Mouse (Mus musculus) megakaryocyte-erythroid progenitor cell, adult 5-6 weeks (primary cell): ENCODE data around the gene Gm10491. TPM values are rescaled to one million over a fixed set of nuclear protein-coding genes. Genes with fewer than 3 reads are reported as not detected.
"Not testable (repeated sequence)": the region's sequence is repeated elsewhere in the genome, so short reads cannot be mapped to it uniquely, and the experiment has no call there.

Experiments used
- ATAC-seq: replicated peaks from 2 replicates; pipeline ENCODE4 v1.8.0; 2016; ENCODE audit warnings: mild to moderate bottlenecking, inconsistent platforms; ENCODE audit not compliant: severe bottlenecking, poor library complexity, low FRiP score, low TSS enrichment
- total RNA-seq, 2 experiments: library from RNA; stranded (forward) in 1 of 2; stranded (reverse) in 1 of 2; fragments of 200-1000, 215-1000 nt in 1 of 2; fragments of >200 nt in 1 of 2; fragmentation: Nextera tagmentation in 1 of 2; gene quantifications; 2 replicates each; pipeline ENCODE4 v1.2.3; 2014 to 2017

The Gm10491 gene
- total RNA-seq (2014; fragmentation: Nextera tagmentation) (not detected in 2 replicates), total RNA-seq (2017) (not detected in 2 replicates)

GRCm38 (mm10) chrX:7907735-7908134, at the start of gene Gm10491:
Gene Gm10491 (minus strand): TSS chrX:7907835.
- ATAC-seq, result no peak

- ATAC-seq, result no peak
Observed at GRCm38 (mm10) chrX:7950091-7950490, 42.5 kb upstream of the Gm10491 start.

GRCm38 (mm10) chrX:7947900-7948492, 40.4 kb upstream of the Gm10491 start:
- ATAC-seq, result peak; percentile 97

- ATAC-seq, result no peak
Observed at GRCm38 (mm10) chrX:7947108-7947899, 39.7 kb upstream of the Gm10491 start, which contains the start of gene Hdac6. Gene Hdac6 (minus strand): TSS chrX:7947889.

- no peak for ATAC-seq
Observed at GRCm38 (mm10) chrX:7945618-7946017, 38.0 kb upstream of the Gm10491 start.

- no peak for ATAC-seq
Observed at GRCm38 (mm10) chrX:7937667-7938066, 30.0 kb upstream of the Gm10491 start.

- ATAC-seq, result peak; percentile 77
Observed at GRCm38 (mm10) chrX:7936874-7937273, 29.2 kb upstream of the Gm10491 start.

- ATAC-seq, result no peak
Observed at GRCm38 (mm10) chrX:7928270-7928790, 20.7 kb upstream of the Gm10491 start, which contains the start of gene Eras. Gene Eras (minus strand): TSS chrX:7928607.

GRCm38 (mm10) chrX:7927116-7927515, 19.5 kb upstream of the Gm10491 start:
- ATAC-seq, result no peak

GRCm38 (mm10) chrX:7926266-7926665, 18.6 kb upstream of the Gm10491 start:
- ATAC-seq, result no peak

GRCm38 (mm10) chrX:7922032-7922431, 14.4 kb upstream of the Gm10491 start:
- ATAC-seq, result no peak

GRCm38 (mm10) chrX:7919601-7920383, 12.2 kb upstream of the Gm10491 start, which contains the start of gene Pcsk1n:
Gene Pcsk1n (plus strand): TSS chrX:7919822.
- no peak for ATAC-seq

- not testable (repeated sequence) for ATAC-seq
Observed at GRCm38 (mm10) chrX:7917960-7918359, 10.3 kb upstream of the Gm10491 start.

- peak; percentile 82 for ATAC-seq
Observed at GRCm38 (mm10) chrX:7915669-7916068, 8.0 kb upstream of the Gm10491 start.

- ATAC-seq, result no peak
Observed at GRCm38 (mm10) chrX:7910473-7910872, 2.8 kb upstream of the Gm10491 start.

- not testable (repeated sequence) for ATAC-seq
Observed at GRCm38 (mm10) chrX:7909242-7909641, 1.6 kb upstream of the Gm10491 start, which contains the start of gene Gm10490. Gene Gm10490 (plus strand): TSS chrX:7909542.

GRCm38 (mm10) chrX:7904441-7904840, 3.2 kb downstream of the Gm10491 start:
- no peak for ATAC-seq

- ATAC-seq, result peak; percentile 98
Observed at GRCm38 (mm10) chrX:7898880-7899874, 8.5 kb downstream of the Gm10491 start, which contains the start of the genes Pqbp1 and Timm17b. Gene Pqbp1 (minus strand): TSS chrX:7899269. Gene Timm17b (plus strand): TSS chrX:7899357.
